ENCODE assay signal across 22 mouse cellular contexts in genomic region chr14:20997548-20997947, GRCm38 (mm10). TPM values are rescaled to one million over a fixed set of nuclear protein-coding genes. Genes with fewer than 3 reads are reported as not detected.
DNase-seq lines count a peak whose midpoint lies in the region; ATAC-seq and TF ChIP-seq lines count a peak whose summit lies in the region.
"Had no signal": no experiment of that assay in that cellular context is flagged by ENCODE, and none has a peak within 500 bp of the region (broad histone marks: within the 10 kb centered on the region; RNA-seq: fewer than 3 reads in every experiment).

No protein-coding gene starts in this region.

- H3K4me2 ChIP-seq in embryonic facial prominence, embryonic 14.5 days (ENCODE audit: low read depth, low read length), result no peak overlapping the region
- no peak overlapping the region for H3K4me2 ChIP-seq in hindbrain, embryonic 16.5 days (ENCODE audit: low read length)
- H3K4me2 ChIP-seq in hindbrain, embryonic 11.5 days (replicated peaks; ENCODE audit: low read depth, low read length), result no peak overlapping the region
- no peak overlapping the region for H3K4me2 ChIP-seq in midbrain, postnatal 0 days (ENCODE audit: low read depth, low read length, poor library complexity, severe bottlenecking)
- no peak overlapping the region for H3K4me2 ChIP-seq in midbrain, embryonic 16.5 days (ENCODE audit: low read length)
- H3K4me2 ChIP-seq: intestine, embryonic 15.5 days; limb, embryonic 12.5 days; liver, embryonic 13.5 days; lung, embryonic 15.5 days; midbrain, embryonic 12.5 days; stomach, embryonic 15.5 days had no signal

- WGBS in embryonic facial prominence, embryonic 14.5 days, result 73% methylated on average over 3 of the region's 3 CpGs
- WGBS in embryonic facial prominence, embryonic 10.5 days, result 79% methylated on average over 3 of the region's 3 CpGs
- 43% methylated on average over 3 of the region's 3 CpGs for WGBS in hindbrain, embryonic 16.5 days
- 88% methylated on average over 3 of the region's 3 CpGs for WGBS in hindbrain, embryonic 11.5 days
- 58% methylated on average over 3 of the region's 3 CpGs for WGBS in midbrain, postnatal 0 days
- WGBS in midbrain, embryonic 16.5 days, result 43% methylated on average over 3 of the region's 3 CpGs

- TF ChIP-seq CTCF in midbrain, postnatal 0 days (IDR thresholded peaks at IDR 0.05), result no peak

- no peaks in the 10 kb centered on the region for H3K9me3 ChIP-seq in embryonic facial prominence, embryonic 14.5 days (ENCODE audit: control insufficient read depth, low read length)
- no peaks in the 10 kb centered on the region for H3K9me3 ChIP-seq in embryonic facial prominence, embryonic 10.5 days
- H3K9me3 ChIP-seq in hindbrain, embryonic 16.5 days (ENCODE audit: control insufficient read depth, low read length), result no peaks in the 10 kb centered on the region
- no peaks in the 10 kb centered on the region for H3K9me3 ChIP-seq in hindbrain, embryonic 11.5 days (ENCODE audit: control insufficient read depth, low read length)
- H3K9me3 ChIP-seq in midbrain, postnatal 0 days (ENCODE audit: low read length), result no peaks in the 10 kb centered on the region
- no peaks in the 10 kb centered on the region for H3K9me3 ChIP-seq in midbrain, embryonic 16.5 days (replicated peaks; ENCODE audit: control insufficient read depth, low read length, poor library complexity, severe bottlenecking)
- H3K9me3 ChIP-seq: intestine, embryonic 15.5 days; limb, embryonic 12.5 days; liver, embryonic 13.5 days; lung, embryonic 15.5 days; midbrain, embryonic 12.5 days; stomach, embryonic 15.5 days had no signal

- no peak overlapping the region for H3K4me3 ChIP-seq in embryonic facial prominence, embryonic 14.5 days (ENCODE audit: low read depth, low read length)
- no peak overlapping the region for H3K4me3 ChIP-seq in embryonic facial prominence, embryonic 10.5 days
- no peak overlapping the region for H3K4me3 ChIP-seq in hindbrain, embryonic 16.5 days (ENCODE audit: low read length)
- H3K4me3 ChIP-seq in hindbrain, embryonic 11.5 days (ENCODE audit: low read depth, low read length), result no peak overlapping the region
- H3K4me3 ChIP-seq in midbrain, postnatal 0 days (ENCODE audit: low read depth, low read length), result no peak overlapping the region
- H3K4me3 ChIP-seq in midbrain, embryonic 16.5 days (ENCODE audit: low read depth, low read length), result no peak overlapping the region
- H3K4me3 ChIP-seq: intestine, embryonic 15.5 days; limb, embryonic 12.5 days; liver, embryonic 13.5 days; lung, embryonic 15.5 days; midbrain, embryonic 12.5 days; stomach, embryonic 15.5 days had no signal

- no peaks in the 10 kb centered on the region for H3K4me1 ChIP-seq in embryonic facial prominence, embryonic 14.5 days (ENCODE audit: control insufficient read depth, insufficient read depth, low read length)
- H3K4me1 ChIP-seq in embryonic facial prominence, embryonic 10.5 days, result no peaks in the 10 kb centered on the region
- H3K4me1 ChIP-seq in hindbrain, embryonic 16.5 days (ENCODE audit: control insufficient read depth, insufficient read depth, low read depth, low read length), result no peaks in the 10 kb centered on the region
- no peaks in the 10 kb centered on the region for H3K4me1 ChIP-seq in hindbrain, embryonic 11.5 days (replicated peaks; ENCODE audit: control insufficient read depth, insufficient read depth, low read length)
- H3K4me1 ChIP-seq in midbrain, postnatal 0 days (ENCODE audit: insufficient read depth, low read length), result no peaks in the 10 kb centered on the region
- no peaks in the 10 kb centered on the region for H3K4me1 ChIP-seq in midbrain, embryonic 16.5 days (ENCODE audit: control insufficient read depth, insufficient read depth, low read length)
- H3K4me1 ChIP-seq: intestine, embryonic 15.5 days; limb, embryonic 12.5 days; midbrain, embryonic 12.5 days; stomach, embryonic 15.5 days had no signal

- H3K36me3 ChIP-seq in embryonic facial prominence, embryonic 14.5 days (ENCODE audit: control insufficient read depth, insufficient read depth, low read length), result peaks cover 18% of the 10 kb centered on the region; the same call in 1 of the 2 replicates
- H3K36me3 ChIP-seq in embryonic facial prominence, embryonic 10.5 days (replicated peaks), result peaks cover 24% of the 10 kb centered on the region
- no peaks in the 10 kb centered on the region for H3K36me3 ChIP-seq in hindbrain, embryonic 16.5 days (ENCODE audit: control insufficient read depth, insufficient read depth, low read length)
- H3K36me3 ChIP-seq in hindbrain, embryonic 11.5 days (ENCODE audit: control insufficient read depth, insufficient read depth, low read length), result no peaks in the 10 kb centered on the region
- H3K36me3 ChIP-seq in midbrain, postnatal 0 days (ENCODE audit: insufficient read depth, low read length), result no peaks in the 10 kb centered on the region
- H3K36me3 ChIP-seq in midbrain, embryonic 16.5 days (ENCODE audit: control insufficient read depth, insufficient read depth, low read length), result no peaks in the 10 kb centered on the region
- H3K36me3 ChIP-seq: midbrain, embryonic 12.5 days had no signal

- no peak overlapping the region for H3K27ac ChIP-seq in embryonic facial prominence, embryonic 14.5 days (replicated peaks; ENCODE audit: low read depth, low read length)
- no peak overlapping the region for H3K27ac ChIP-seq in embryonic facial prominence, embryonic 10.5 days (replicated peaks)
- no peak overlapping the region; the same call in 1 of the 2 replicates for H3K27ac ChIP-seq in hindbrain, embryonic 16.5 days (ENCODE audit: low read depth, low read length)
- no peak overlapping the region for H3K27ac ChIP-seq in hindbrain, embryonic 11.5 days (ENCODE audit: low read depth, low read length)
- H3K27ac ChIP-seq in midbrain, postnatal 0 days (ENCODE audit: low read depth, low read length), result no peak overlapping the region
- no peak overlapping the region for H3K27ac ChIP-seq in midbrain, embryonic 16.5 days (ENCODE audit: low read length)
- H3K27ac ChIP-seq: intestine, embryonic 15.5 days; limb, embryonic 12.5 days; liver, embryonic 13.5 days; lung, embryonic 15.5 days; midbrain, embryonic 12.5 days; stomach, embryonic 15.5 days had no signal

- H3K9ac ChIP-seq in embryonic facial prominence, embryonic 14.5 days (ENCODE audit: low read depth, low read length), result no peak overlapping the region
- no peak overlapping the region for H3K9ac ChIP-seq in hindbrain, embryonic 16.5 days (ENCODE audit: low read depth, low read length)
- no peak overlapping the region for H3K9ac ChIP-seq in hindbrain, embryonic 11.5 days (ENCODE audit: low read depth, low read length)
- no peak overlapping the region for H3K9ac ChIP-seq in midbrain, postnatal 0 days (replicated peaks; ENCODE audit: low read length, poor library complexity, severe bottlenecking)
- H3K9ac ChIP-seq in midbrain, embryonic 16.5 days (ENCODE audit: low read depth, low read length), result no peak overlapping the region
- H3K9ac ChIP-seq: intestine, embryonic 15.5 days; limb, embryonic 12.5 days; liver, embryonic 13.5 days; lung, embryonic 15.5 days; midbrain, embryonic 12.5 days; stomach, embryonic 15.5 days had no signal

- H3K27me3 ChIP-seq in embryonic facial prominence, embryonic 14.5 days (replicated peaks; ENCODE audit: control insufficient read depth, insufficient read depth, low read length), result no peaks in the 10 kb centered on the region
- H3K27me3 ChIP-seq in embryonic facial prominence, embryonic 10.5 days (replicated peaks; ENCODE audit: low read depth, poor library complexity, severe bottlenecking), result no peaks in the 10 kb centered on the region
- no peaks in the 10 kb centered on the region for H3K27me3 ChIP-seq in hindbrain, embryonic 16.5 days (replicated peaks; ENCODE audit: control insufficient read depth, insufficient read depth, low read length)
- no peaks in the 10 kb centered on the region for H3K27me3 ChIP-seq in hindbrain, embryonic 11.5 days (ENCODE audit: control insufficient read depth, insufficient read depth, low read length)
- no peaks in the 10 kb centered on the region for H3K27me3 ChIP-seq in midbrain, postnatal 0 days (ENCODE audit: insufficient read depth, low read length)
- no peaks in the 10 kb centered on the region for H3K27me3 ChIP-seq in midbrain, embryonic 16.5 days (ENCODE audit: control insufficient read depth, insufficient read depth, low read depth, low read length)
- H3K27me3 ChIP-seq: CH12.LX; intestine, embryonic 15.5 days; limb, embryonic 12.5 days; liver, embryonic 13.5 days; lung, embryonic 15.5 days; midbrain, embryonic 12.5 days; stomach, embryonic 15.5 days had no signal

- peak; percentile 11 for DNase-seq in embryonic facial prominence, embryonic 14.5 days (ENCODE audit: low spot score)
- DNase-seq in embryonic facial prominence, embryonic 10.5 days (ENCODE audit: low spot score), result no peak
- no peak for DNase-seq in hindbrain, embryonic 11.5 days (ENCODE audit: low spot score)
- DNase-seq in midbrain, postnatal 0 days (ENCODE audit: low spot score), result peak; percentile 62
- DNase-seq: cerebellum, postnatal 36 days; heart, adult 18-20 months; heart, postnatal 36 days; kidney, postnatal 36 days; layer of hippocampus, adult 9-11 months; liver, embryonic 13.5 days; retina, postnatal 1 day; thymus, adult 18-20 months; thymus, postnatal 4 days had no signal

- no peak for ATAC-seq in embryonic facial prominence, embryonic 14.5 days (ENCODE audit: low read depth)
- ATAC-seq in hindbrain, embryonic 16.5 days, result peak; percentile 48; the same call in 1 of the 2 replicates
- ATAC-seq in hindbrain, embryonic 11.5 days (ENCODE audit: low FRiP score), result no peak
- ATAC-seq in midbrain, postnatal 0 days (ENCODE audit: low FRiP score), result no peak
- no peak for ATAC-seq in midbrain, embryonic 16.5 days
- no peak for ATAC-seq in monocyte, adult 5-6 weeks (replicated peaks; ENCODE audit: insufficient number of reproducible peaks, low FRiP score, low TSS enrichment, poor library complexity, severe bottlenecking)
- ATAC-seq: intestine, embryonic 15.5 days had no signal

RNA-seq across cellular contexts. Expression of gene Ap3m1, which starts 54.8 kb away (rescaled TPM):
- polyA plus RNA-seq in embryonic facial prominence, embryonic 14.5 days (2014; fragmentation: Nextera tagmentation; extraction: Ambion mirVana), result 86.4 and 94.2 TPM in 2 replicates
- 84.8 and 87.7 TPM in 2 replicates for polyA plus RNA-seq in embryonic facial prominence, embryonic 10.5 days (2016; fragmentation: Nextera tagmentation; extraction: Ambion mirVana)
- polyA plus RNA-seq in hindbrain, embryonic 16.5 days (2015; fragmentation: Nextera tagmentation; extraction: Ambion mirVana), result 76.1 and 76.4 TPM in 2 replicates
- 135 and 138 TPM in 2 replicates for polyA plus RNA-seq in hindbrain, embryonic 11.5 days (2014; fragmentation: Nextera tagmentation; extraction: Ambion mirVana)
- total RNA-seq in midbrain, postnatal 0 days (2014; rRNA removed), result 53.9 and 67.6 TPM in 2 replicates
- polyA plus RNA-seq in midbrain, postnatal 0 days (2015; fragmentation: Nextera tagmentation; extraction: Ambion mirVana), result 50.1 and 54.2 TPM in 2 replicates
- polyA plus RNA-seq in midbrain, embryonic 16.5 days (2015; fragmentation: Nextera tagmentation; extraction: Ambion mirVana), result 80.9 and 83.3 TPM in 2 replicates
- 22.6 to 57.8 TPM (median 41.4 TPM) in 3 replicates for total RNA-seq in monocyte, adult 5-6 weeks (2017)

RNA-seq across cellular contexts. Expression of gene Adk, which starts 54.8 kb away (rescaled TPM):
- 131 and 133 TPM in 2 replicates for polyA plus RNA-seq in embryonic facial prominence, embryonic 14.5 days (2014; fragmentation: Nextera tagmentation; extraction: Ambion mirVana)
- 171 and 175 TPM in 2 replicates for polyA plus RNA-seq in embryonic facial prominence, embryonic 10.5 days (2016; fragmentation: Nextera tagmentation; extraction: Ambion mirVana)
- 41.4 and 45.9 TPM in 2 replicates for polyA plus RNA-seq in hindbrain, embryonic 16.5 days (2015; fragmentation: Nextera tagmentation; extraction: Ambion mirVana)
- polyA plus RNA-seq in hindbrain, embryonic 11.5 days (2014; fragmentation: Nextera tagmentation; extraction: Ambion mirVana), result 107 and 108 TPM in 2 replicates
- total RNA-seq in midbrain, postnatal 0 days (2014; rRNA removed), result 25.3 and 27.3 TPM in 2 replicates
- polyA plus RNA-seq in midbrain, postnatal 0 days (2015; fragmentation: Nextera tagmentation; extraction: Ambion mirVana), result 48.3 and 50.6 TPM in 2 replicates
- polyA plus RNA-seq in midbrain, embryonic 16.5 days (2015; fragmentation: Nextera tagmentation; extraction: Ambion mirVana), result 40.4 and 41.1 TPM in 2 replicates
- total RNA-seq in monocyte, adult 5-6 weeks (2017), result 17.1 to 47.3 TPM (median 39.0 TPM) in 3 replicates

Comparison
In these comparisons a context has a peak if more than half of its experiments do, and no peak if none do; other contexts are left out.
1. DNase-seq: peak in embryonic facial prominence, embryonic 14.5 days (single experiment) and midbrain, postnatal 0 days (single experiment); none in embryonic facial prominence, embryonic 10.5 days (single experiment) and hindbrain, embryonic 11.5 days (single experiment).